Mouse (Mus musculus) ES-Bruce4 (cell line): ENCODE data around the gene Sept12. TPM values are rescaled to one million over a fixed set of nuclear protein-coding genes. Genes with fewer than 3 reads are reported as not detected.
A peak's percentile ranks its signal among the peaks of the same experiment; 100 is the strongest.

ENCODE experiments used
- H3K27ac ChIP-seq: 2 replicates; pipeline ENCODE4 v1.5.1; 2012; ENCODE audit warnings: low read length, inconsistent platforms; ENCODE audit not compliant: insufficient read depth
- H3K27me3 ChIP-seq: 2 replicates; pipeline ENCODE4 v1.6.1; 2012; ENCODE audit warnings: mild to moderate bottlenecking, low read length, inconsistent platforms; ENCODE audit not compliant: control insufficient read depth, poor library complexity, insufficient read depth, severe bottlenecking
- H3K36me3 ChIP-seq: 2 replicates; pipeline ENCODE4 v1.6.1; 2012; ENCODE audit warnings: inconsistent platforms, mild to moderate bottlenecking, low read length, moderate library complexity; ENCODE audit not compliant: control insufficient read depth, poor library complexity, insufficient read depth, severe bottlenecking
- H3K4me1 ChIP-seq: one replicate; pipeline ENCODE4 v1.8.1; 2011; ENCODE audit warnings: low read length; ENCODE audit not compliant: control insufficient read depth, insufficient read depth
- H3K4me3 ChIP-seq: 2 replicates; pipeline ENCODE4 v1.5.1; 2011; ENCODE audit warnings: low read depth, mild to moderate bottlenecking, low read length
- H3K9ac ChIP-seq: 2 replicates; pipeline ENCODE4 v1.6.1; 2012; ENCODE audit warnings: low read depth, mild to moderate bottlenecking, inconsistent platforms; ENCODE audit not compliant: poor library complexity, severe bottlenecking
- H3K9me3 ChIP-seq: replicated peaks from 2 replicates; pipeline ENCODE4 v1.6.1; 2012; ENCODE audit warnings: mild to moderate bottlenecking, low read length, inconsistent platforms; ENCODE audit not compliant: control insufficient read depth, poor library complexity, insufficient read depth, severe bottlenecking
- CTCF ChIP-seq: IDR thresholded peaks from one replicate; pipeline ENCODE4 v1.8.1; 2011; ENCODE audit warnings: low read depth, low read length
- EP300 ChIP-seq: IDR thresholded peaks from 2 replicates; pipeline ENCODE4 v1.6.1; 2011; ENCODE audit warnings: low read depth, low read length; ENCODE audit not compliant: insufficient read depth
- POLR2A ChIP-seq: IDR thresholded peaks from one replicate; pipeline ENCODE4 v1.8.1; 2011; ENCODE audit warnings: low read length; ENCODE audit not compliant: insufficient read depth
- polyA plus RNA-seq: library from polyadenylated mRNA; stranded (reverse); fragments of >200 nt; gene quantifications from 2 replicates; pipeline ENCODE4 v1.2.4, GENCODE M21; 2011; ENCODE audit warnings: low read depth; ENCODE audit not compliant: missing spikeins, insufficient read depth, insufficient read length

The Sept12 gene
- polyA plus RNA-seq, 1 experiment, result not detected

DNA sequence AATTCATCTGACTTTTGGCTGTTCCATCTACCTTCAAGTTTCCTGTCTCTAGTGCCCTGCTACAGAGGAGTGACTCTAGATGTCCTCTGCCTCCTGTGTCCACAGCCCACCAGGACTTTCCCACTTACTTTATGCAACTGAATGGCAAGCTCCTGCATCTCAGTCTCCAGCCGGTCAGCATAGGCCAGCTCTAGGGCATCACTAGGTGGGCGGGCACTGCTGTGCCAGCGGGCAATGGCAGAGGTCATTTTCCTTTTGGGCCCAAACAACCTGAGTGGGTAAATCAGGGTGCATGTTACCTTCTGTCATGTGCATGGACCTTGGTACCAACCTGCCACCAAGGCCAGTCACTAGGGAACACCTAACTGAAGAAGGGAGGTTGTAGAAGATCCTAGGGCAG lies 54.2 kb downstream of the Sept12 start:
- no peak overlapping the region for H3K27ac ChIP-seq
- no peak for TF ChIP-seq CTCF
- TF ChIP-seq EP300, result no peak
- TF ChIP-seq POLR2A, result no peak
- H3K9me3 ChIP-seq, result no peaks in the 10 kb centered on the region
- no peak overlapping the region for H3K9ac ChIP-seq
- H3K4me3 ChIP-seq, result no peak overlapping the region
- H3K36me3 ChIP-seq, result peaks cover 9% of the 10 kb centered on the region; the same call in 1 of the 2 replicates
- no peaks in the 10 kb centered on the region for H3K27me3 ChIP-seq
- no peaks in the 10 kb centered on the region for H3K4me1 ChIP-seq

- H3K4me3 ChIP-seq, result no peak overlapping the region
- TF ChIP-seq CTCF (no peak), EP300 (no peak), POLR2A (no peak)
- H3K9me3 ChIP-seq, result no peaks in the 10 kb centered on the region
- no peaks in the 10 kb centered on the region for H3K4me1 ChIP-seq
- H3K27me3 ChIP-seq, result no peaks in the 10 kb centered on the region
- H3K27ac ChIP-seq, result no peak overlapping the region
- H3K9ac ChIP-seq, result no peak overlapping the region
- peaks cover 9% of the 10 kb centered on the region; the same call in 1 of the 2 replicates for H3K36me3 ChIP-seq
Observed at GRCm38 (mm10) chr16:4942868-4943267, 54.8 kb downstream of the Sept12 start.

DNA sequence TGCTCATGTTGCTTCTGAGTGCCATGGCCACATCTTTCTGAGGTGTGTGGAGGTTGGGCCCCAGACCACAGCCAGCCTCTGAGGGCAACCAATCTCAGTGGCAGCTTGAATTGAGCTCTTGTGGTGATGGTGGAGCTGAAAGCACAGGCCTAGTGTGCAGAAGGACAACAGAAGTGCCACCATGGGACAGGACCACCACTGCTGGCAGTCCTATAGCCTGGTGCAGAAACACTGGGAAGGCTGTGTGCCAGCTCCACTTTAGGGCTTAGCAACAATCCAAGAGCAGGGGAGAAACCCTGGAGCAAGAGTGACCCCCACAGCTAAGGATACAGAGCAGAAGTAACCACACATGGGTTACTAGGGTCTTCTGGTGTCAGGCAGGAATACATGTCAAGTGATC lies 56.6 kb downstream of the Sept12 start:
- H3K9me3 ChIP-seq, result no peaks in the 10 kb centered on the region
- no peak overlapping the region for H3K27ac ChIP-seq
- 0 out of 2 replicates have a peak, but pooled peaks cover 5% of the 10 kb centered on the region for H3K36me3 ChIP-seq
- H3K27me3 ChIP-seq, result no peaks in the 10 kb centered on the region
- no peaks in the 10 kb centered on the region for H3K4me1 ChIP-seq
- TF ChIP-seq EP300 (no peak), CTCF (no peak), POLR2A (no peak)
- no peak overlapping the region for H3K4me3 ChIP-seq
- no peak overlapping the region for H3K9ac ChIP-seq

DNA sequence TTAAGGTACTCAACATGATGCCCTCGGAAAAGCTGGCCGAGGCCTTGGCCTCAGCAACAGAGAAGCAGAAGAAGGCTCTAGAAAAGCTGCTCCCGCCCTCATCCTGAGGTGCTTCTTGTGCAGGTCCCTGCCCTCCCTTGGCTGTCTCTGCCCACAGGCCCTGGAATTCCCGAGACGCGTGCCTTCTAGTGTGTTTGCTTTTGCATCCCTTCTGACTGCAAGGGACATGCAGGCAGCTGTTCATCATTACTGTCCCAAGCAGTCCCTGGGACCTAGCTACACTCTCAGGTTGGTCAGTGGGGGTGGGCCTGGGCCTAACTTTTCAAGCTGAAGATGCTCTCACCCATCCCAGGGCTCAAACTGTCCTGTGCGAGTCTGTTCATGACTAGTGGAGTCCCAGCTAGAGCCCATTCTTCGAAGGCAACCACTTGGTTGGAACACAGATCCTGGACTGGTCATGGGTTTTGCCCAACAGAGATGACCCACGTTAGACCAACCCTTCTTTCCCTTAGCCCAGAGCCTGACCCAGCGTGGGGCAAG lies 57.3 kb downstream of the Sept12 start:
- Histone ChIP-seq H3K4me3 (no peak overlapping the region), H3K27me3 (no peaks in the 10 kb centered on the region), H3K4me1 (no peaks in the 10 kb centered on the region), H3K9ac (no peak overlapping the region), H3K36me3 (0 out of 2 replicates have a peak, but pooled peaks cover 2% of the 10 kb centered on the region), H3K27ac (no peak overlapping the region), H3K9me3 (no peaks in the 10 kb centered on the region)
- TF ChIP-seq CTCF (no peak), EP300 (no peak), POLR2A (no peak)

DNA sequence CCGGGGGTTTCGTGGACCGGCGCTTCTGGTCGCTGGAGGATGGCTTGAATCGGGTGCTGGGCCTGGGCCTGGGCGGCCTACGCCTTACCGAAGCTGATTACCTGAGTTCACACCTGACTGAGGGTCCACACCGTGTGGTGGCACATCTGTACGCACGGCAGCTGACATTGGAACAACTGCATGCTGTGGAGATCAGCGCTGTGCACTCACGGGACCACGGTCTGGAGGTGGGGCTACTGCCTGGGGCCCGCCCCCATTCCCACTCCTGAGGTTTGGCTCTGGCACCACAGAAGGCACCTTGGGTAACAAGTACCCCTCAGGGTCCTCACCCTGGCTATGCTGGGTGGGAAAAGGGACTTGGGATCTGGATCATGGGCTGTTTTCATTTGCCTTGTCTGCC lies 58.2 kb downstream of the Sept12 start:
- H3K9me3 ChIP-seq, result no peaks in the 10 kb centered on the region
- H3K27me3 ChIP-seq, result no peaks in the 10 kb centered on the region
- no peaks in the 10 kb centered on the region for H3K4me1 ChIP-seq
- no peak overlapping the region for H3K27ac ChIP-seq
- H3K36me3 ChIP-seq, result 0 out of 2 replicates have a peak, but pooled peaks cover 2% of the 10 kb centered on the region
- H3K4me3 ChIP-seq, result peak overlapping the region; percentile 88
- no peak for TF ChIP-seq EP300
- TF ChIP-seq POLR2A, result no peak
- TF ChIP-seq CTCF, result no peak
- H3K9ac ChIP-seq, result peak overlapping the region; percentile 77

- Histone ChIP-seq H3K36me3 (0 out of 2 replicates have a peak, but pooled peaks cover 2% of the 10 kb centered on the region), H3K9ac (peak overlapping the region; percentile 77), H3K27ac (no peak overlapping the region), H3K4me1 (no peaks in the 10 kb centered on the region), H3K9me3 (no peaks in the 10 kb centered on the region), H3K4me3 (peak overlapping the region; percentile 88), H3K27me3 (no peaks in the 10 kb centered on the region)
- TF ChIP-seq EP300, result no peak
- TF ChIP-seq POLR2A, result peak; percentile 74
- TF ChIP-seq CTCF, result no peak
Observed at GRCm38 (mm10) chr16:4938989-4939388, 58.7 kb downstream of the Sept12 start.
